Mouse (Mus musculus) gastrocnemius, adult 18-20 months (tissue): ENCODE measurements around the gene A530084C06Rik. TPM values are rescaled to one million over a fixed set of nuclear protein-coding genes. Genes with fewer than 3 reads are reported as not detected.

Source experiments
- DNase-seq: peaks from one replicate; pipeline ENCODE4 v3.0.0; 2021; ENCODE audit warnings: low spot score
- long read RNA-seq, 2 experiments: library from polyadenylated mRNA; stranded (forward); transcript quantifications; one replicate each; pipeline ENCODE4 v2.0.0; 2021
- total RNA-seq, 2 experiments: library from RNA; stranded (reverse); gene quantifications; 2 replicates each; pipeline ENCODE4 v1.2.3; 2021

The A530084C06Rik gene
- not detected for total RNA-seq
- long read RNA-seq, experiment 1 = 0 reads
- long read RNA-seq, experiment 2 = 0 reads

GRCm38 (mm10) chr13:31558521-31559418 lies at the start of gene A530084C06Rik:
TSS of gene A530084C06Rik (minus strand) at chr13:31559333.
- no peak for DNase-seq

DNA sequence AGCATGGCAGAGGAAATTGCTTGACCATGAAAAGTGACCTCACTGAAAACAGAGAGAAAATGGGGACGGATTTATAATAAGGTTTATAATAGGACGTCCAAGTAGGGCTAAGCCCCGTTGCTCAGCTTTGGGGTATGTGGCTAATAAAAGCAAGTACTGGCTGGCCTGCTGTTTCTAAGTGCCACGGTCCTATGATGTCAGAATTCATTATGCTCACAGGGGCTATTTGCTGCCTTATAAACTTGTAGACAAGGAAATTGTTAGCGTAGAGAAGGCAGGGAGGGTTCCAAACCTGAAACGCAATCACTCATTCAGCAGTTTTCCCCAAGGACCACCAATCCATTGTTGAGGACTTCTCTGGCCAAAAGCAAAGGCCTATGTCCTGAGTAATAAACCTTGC lies 44.8 kb upstream of the A530084C06Rik start:
- no peak for DNase-seq

GRCm38 (mm10) chr13:31599576-31599975 lies 40.4 kb upstream of the A530084C06Rik start:
- peak; percentile 19 for DNase-seq

DNA sequence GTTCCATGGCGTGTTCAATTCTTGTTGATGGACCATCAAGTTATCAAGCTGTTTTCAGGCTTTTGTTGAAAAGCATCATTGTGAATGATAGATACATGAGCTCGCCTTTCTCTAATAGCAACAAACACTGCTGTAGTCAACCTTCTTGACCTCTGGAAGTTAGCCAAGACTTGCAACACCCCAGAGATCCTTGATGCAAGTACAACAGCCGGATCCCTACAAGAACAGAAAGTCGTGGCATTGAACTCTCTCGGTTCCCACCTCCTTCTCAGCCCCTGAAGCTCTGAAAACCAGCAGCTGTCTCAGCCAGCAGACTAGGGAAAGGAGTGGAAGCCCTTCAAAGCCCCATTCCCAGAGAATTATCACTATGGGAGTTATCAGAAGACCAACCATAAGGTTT lies 28.2 kb upstream of the A530084C06Rik start:
- no peak for DNase-seq

DNA sequence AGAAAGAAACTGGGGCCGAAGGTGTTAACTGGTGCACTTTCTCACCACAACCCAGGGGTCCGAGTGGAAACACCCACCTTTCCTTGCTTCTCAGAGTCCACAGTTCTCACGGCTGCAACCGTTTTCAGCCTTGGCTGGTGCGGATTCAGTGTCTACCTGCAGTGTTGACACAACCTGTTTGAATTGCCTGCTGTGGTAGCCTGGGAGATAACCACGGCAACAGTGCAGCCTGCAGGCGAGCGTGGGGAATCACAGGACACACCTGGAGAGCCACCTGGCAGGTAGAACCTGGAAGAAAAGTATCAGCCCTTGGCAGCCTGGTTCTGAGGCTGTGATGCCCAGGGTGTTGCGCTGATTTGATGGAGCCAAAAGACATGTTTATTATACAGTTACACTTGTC lies 20.7 kb upstream of the A530084C06Rik start:
- DNase-seq = no peak

- DNase-seq = no peak
These were observed 19.3 kb upstream of the A530084C06Rik start for GRCm38 (mm10) chr13:31578389-31578788.

GRCm38 (mm10) chr13:31577576-31577975 lies 18.4 kb upstream of the A530084C06Rik start:
- DNase-seq = no peak

- no peak for DNase-seq
These were observed 17.6 kb upstream of the A530084C06Rik start for GRCm38 (mm10) chr13:31576696-31577095.

- no peak for DNase-seq
These were observed 15.5 kb upstream of the A530084C06Rik start for GRCm38 (mm10) chr13:31574627-31575026.

GRCm38 (mm10) chr13:31572806-31573508 lies 13.8 kb upstream of the A530084C06Rik start:
- DNase-seq = no peak

DNA sequence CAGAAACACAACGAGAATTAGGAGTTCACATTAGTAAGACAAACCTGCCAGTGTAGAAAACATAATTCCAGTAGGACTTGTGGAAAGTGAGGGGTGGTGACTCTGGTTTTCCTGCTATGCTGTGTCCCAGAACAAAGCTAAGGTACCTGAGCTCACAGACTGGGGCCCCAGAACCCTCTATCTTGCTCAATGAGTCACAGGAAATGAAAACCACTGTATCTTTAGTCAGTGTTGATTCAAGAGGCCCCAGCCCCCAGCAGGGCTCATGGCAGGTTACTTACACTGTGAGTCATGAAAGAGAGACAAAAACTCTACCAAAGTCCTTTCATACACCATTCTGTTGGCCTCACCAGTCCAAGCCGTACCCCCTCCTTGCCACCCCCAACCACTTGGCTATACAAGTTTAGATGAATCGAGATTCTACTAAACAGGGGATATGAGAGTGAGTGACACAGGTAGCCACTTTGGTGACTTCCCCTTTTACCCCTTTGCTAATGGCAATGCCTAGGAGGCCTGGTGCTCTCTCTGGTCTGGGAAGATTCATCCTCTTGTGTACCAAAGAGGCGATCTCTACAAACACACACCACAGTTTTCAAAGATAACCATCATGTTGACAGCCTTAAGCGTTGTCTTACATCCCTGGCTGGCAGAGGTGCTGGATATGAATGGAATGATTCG lies 8.6 kb upstream of the A530084C06Rik start:
- DNase-seq = no peak

GRCm38 (mm10) chr13:31567099-31567498 lies 8.0 kb upstream of the A530084C06Rik start:
- no peak for DNase-seq

- no peak for DNase-seq
These were observed 5.3 kb upstream of the A530084C06Rik start for GRCm38 (mm10) chr13:31564394-31564793.

DNA sequence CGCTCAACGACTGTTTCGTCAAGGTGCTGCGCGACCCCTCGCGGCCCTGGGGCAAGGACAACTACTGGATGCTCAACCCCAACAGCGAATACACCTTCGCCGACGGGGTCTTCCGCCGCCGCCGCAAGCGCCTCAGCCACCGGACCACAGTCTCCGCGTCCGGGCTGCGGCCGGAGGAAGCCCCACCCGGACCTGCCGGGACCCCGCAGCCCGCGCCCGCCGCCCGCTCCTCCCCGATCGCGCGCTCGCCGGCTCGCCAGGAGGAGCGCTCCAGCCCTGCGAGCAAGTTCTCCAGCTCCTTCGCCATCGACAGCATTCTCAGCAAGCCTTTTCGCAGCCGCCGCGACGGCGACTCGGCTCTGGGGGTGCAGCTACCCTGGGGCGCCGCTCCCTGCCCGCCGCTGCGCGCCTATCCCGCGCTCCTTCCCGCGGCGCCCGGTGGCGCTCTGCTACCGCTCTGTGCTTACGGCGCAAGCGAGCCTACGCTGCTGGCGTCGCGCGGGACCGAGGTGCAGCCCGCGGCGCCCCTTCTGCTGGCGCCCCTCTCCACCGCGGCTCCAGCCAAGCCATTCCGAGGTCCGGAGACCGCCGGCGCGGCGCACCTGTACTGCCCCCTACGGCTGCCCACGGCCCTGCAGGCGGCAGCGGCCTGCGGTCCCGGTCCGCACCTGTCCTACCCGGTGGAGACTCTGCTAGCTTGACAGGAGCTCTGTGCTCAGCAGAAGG lies 449 bp upstream of the A530084C06Rik start:
- DNase-seq = peak; percentile 42

GRCm38 (mm10) chr13:31557768-31558520 lies 1.2 kb downstream of the A530084C06Rik start:
- DNase-seq = peak; percentile 23

- DNase-seq = no peak
These were observed 2.0 kb downstream of the A530084C06Rik start for GRCm38 (mm10) chr13:31556964-31557767.

DNA sequence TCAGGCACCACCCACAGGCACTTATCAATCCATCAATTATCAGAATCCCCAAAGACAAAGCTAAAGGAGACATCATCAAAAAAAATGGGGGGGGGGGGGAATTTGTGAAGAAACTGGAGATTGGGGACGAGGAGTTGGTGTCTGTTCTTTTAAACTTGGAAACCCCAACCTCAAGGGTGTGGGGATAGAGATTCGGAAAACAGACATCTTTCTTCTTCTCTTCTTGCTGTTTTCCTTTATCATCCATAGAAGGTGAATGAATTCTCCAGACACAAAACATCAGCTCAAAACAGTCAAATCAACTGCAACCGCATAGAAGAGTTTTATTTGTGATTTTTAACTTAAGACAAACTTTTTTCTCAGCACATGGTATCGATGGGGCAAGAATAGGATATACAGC lies 3.3 kb downstream of the A530084C06Rik start, which contains the start of gene Foxq1:
Foxq1 (plus strand) TSS at position 301 of the 400 bp plus-strand sequence.
- no peak for DNase-seq

GRCm38 (mm10) chr13:31547610-31548009 lies 11.5 kb downstream of the A530084C06Rik start:
- no peak for DNase-seq

DNA sequence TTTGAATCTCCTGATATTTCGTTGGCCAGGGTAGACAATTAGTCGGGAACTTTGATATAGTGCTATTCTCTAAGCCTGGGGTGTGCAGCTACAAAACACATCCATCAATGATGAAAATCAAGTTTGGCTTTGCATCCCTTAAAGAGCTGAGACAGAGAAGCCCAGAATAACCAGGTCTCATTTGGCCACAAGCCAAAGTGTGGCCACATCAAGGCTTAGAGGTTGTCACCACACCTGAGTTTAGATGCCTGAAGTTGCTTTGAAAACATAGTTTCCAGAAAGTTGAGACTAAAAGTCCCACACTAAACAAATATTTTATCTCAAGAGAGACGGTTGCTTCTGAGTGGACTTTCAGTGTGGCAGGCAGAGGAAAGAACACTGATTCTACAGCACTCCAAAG lies 11.9 kb downstream of the A530084C06Rik start:
- no peak for DNase-seq

GRCm38 (mm10) chr13:31546784-31547183 lies 12.3 kb downstream of the A530084C06Rik start:
- no peak for DNase-seq
